In genomic region chr12:56520396-56521105, GRCm38 (mm10) we compare ENCODE assay signal across 13 mouse cellular contexts. TPM values are rescaled to one million over a fixed set of nuclear protein-coding genes. Genes with fewer than 3 reads are reported as not detected.
DNase-seq lines count a peak whose midpoint lies in the region; ATAC-seq and TF ChIP-seq lines count a peak whose summit lies in the region.
"Had no signal": no experiment of that assay in that cellular context is flagged by ENCODE, and none has a peak within 500 bp of the region (broad histone marks: within the 10 kb centered on the region; RNA-seq: fewer than 3 reads in every experiment).

No protein-coding gene starts in this region.

- peak overlapping the region; percentile 92 for H3K27ac ChIP-seq in lung, embryonic 14.5 days (ENCODE audit: low read depth)
- no peak overlapping the region for H3K27ac ChIP-seq in embryonic facial prominence, embryonic 13.5 days
- no peak overlapping the region for H3K27ac ChIP-seq in limb, embryonic 14.5 days (replicated peaks; ENCODE audit: low read depth, low read length)
- H3K27ac ChIP-seq: hindbrain, embryonic 13.5 days; kidney, postnatal 0 days; left cerebral cortex, adult 2 months had no signal

- H3K4me1 ChIP-seq in lung, embryonic 14.5 days (ENCODE audit: insufficient read depth): no peaks in the 10 kb centered on the region
- H3K4me1 ChIP-seq in embryonic facial prominence, embryonic 13.5 days: peaks cover 9% of the 10 kb centered on the region; the same call in 1 of the 2 replicates
- 0 out of 2 replicates have a peak, but pooled peaks cover 4% of the 10 kb centered on the region for H3K4me1 ChIP-seq in limb, embryonic 14.5 days (ENCODE audit: control insufficient read depth, insufficient read depth, low read length)

- no peak for ATAC-seq in lung, embryonic 14.5 days (ENCODE audit: insufficient read depth)
- no peak for ATAC-seq in embryonic facial prominence, embryonic 13.5 days (ENCODE audit: insufficient number of reproducible peaks, insufficient read depth, low FRiP score, low TSS enrichment, low read depth)
- ATAC-seq in limb, embryonic 14.5 days (ENCODE audit: low FRiP score, low read depth): peak; percentile 41; the same call in 1 of the 2 replicates

- TF ChIP-seq CTCF in lung, embryonic 14.5 days (IDR thresholded peaks at IDR 0.05; ENCODE audit: low read depth): no peak
- TF ChIP-seq CTCF in brain, embryonic 14.5 days (IDR thresholded peaks at IDR 0.05; ENCODE audit: borderline replicate concordance, extremely low read depth, insufficient read depth, insufficient read length): no peak

- H3K4me3 ChIP-seq in lung, embryonic 14.5 days (ENCODE audit: low read depth, low read length): peak overlapping the region; percentile 43
- H3K4me3 ChIP-seq in embryonic facial prominence, embryonic 13.5 days: no peak overlapping the region
- 0 out of 2 replicates have a peak overlapping the region, but pooled peaks have one; percentile 10 for H3K4me3 ChIP-seq in limb, embryonic 14.5 days (replicated peaks; ENCODE audit: low read length)
- H3K4me3 ChIP-seq: hindbrain, embryonic 13.5 days; left cerebral cortex, adult 2 months had no signal

- H3K9me3 ChIP-seq in lung, embryonic 14.5 days (ENCODE audit: low read depth, low read length): no peaks in the 10 kb centered on the region
- no peaks in the 10 kb centered on the region for H3K9me3 ChIP-seq in embryonic facial prominence, embryonic 13.5 days
- no peaks in the 10 kb centered on the region for H3K9me3 ChIP-seq in limb, embryonic 14.5 days (ENCODE audit: control insufficient read depth, low read length)
- H3K9me3 ChIP-seq: hindbrain, embryonic 13.5 days had no signal

- TF ChIP-seq POLR2A in brain, embryonic 14.5 days (IDR thresholded peaks at IDR 0.05; ENCODE audit: borderline replicate concordance, extremely low read depth, insufficient read depth, insufficient read length, poor library complexity, severe bottlenecking): no peak
- no peak for TF ChIP-seq POLR2A in limb, embryonic 14.5 days (IDR thresholded peaks at IDR 0.05; ENCODE audit: borderline replicate concordance, extremely low read depth, insufficient read depth, insufficient read length)

- under 1% methylated on average over 22 of the region's 22 CpGs for WGBS in lung, embryonic 14.5 days
- 1% methylated on average over 22 of the region's 22 CpGs for WGBS in embryonic facial prominence, embryonic 13.5 days
- WGBS in limb, embryonic 14.5 days: 1% methylated on average over 22 of the region's 22 CpGs

- H3K36me3 ChIP-seq in lung, embryonic 14.5 days (ENCODE audit: insufficient read depth): no peaks in the 10 kb centered on the region
- H3K36me3 ChIP-seq in embryonic facial prominence, embryonic 13.5 days: no peaks in the 10 kb centered on the region
- no peaks in the 10 kb centered on the region for H3K36me3 ChIP-seq in limb, embryonic 14.5 days (ENCODE audit: control insufficient read depth, insufficient read depth, low read length)
- H3K36me3 ChIP-seq: hindbrain, embryonic 13.5 days had no signal

- H3K4me2 ChIP-seq in lung, embryonic 14.5 days: peak overlapping the region; percentile 64
- H3K4me2 ChIP-seq in embryonic facial prominence, embryonic 13.5 days: 0 out of 2 replicates have a peak overlapping the region, but pooled peaks have one; percentile 14
- H3K4me2 ChIP-seq in limb, embryonic 14.5 days (replicated peaks; ENCODE audit: low read depth, low read length, severe bottlenecking): 0 out of 2 replicates have a peak overlapping the region, but pooled peaks have one; percentile 23
- H3K4me2 ChIP-seq: hindbrain, embryonic 13.5 days had no signal

- peaks cover 74% of the 10 kb centered on the region for H3K27me3 ChIP-seq in lung, embryonic 14.5 days (ENCODE audit: insufficient read depth, low read length)
- H3K27me3 ChIP-seq in embryonic facial prominence, embryonic 13.5 days: peaks cover 87% of the 10 kb centered on the region
- H3K27me3 ChIP-seq in limb, embryonic 14.5 days (ENCODE audit: control insufficient read depth, insufficient read depth, low read length): peaks cover 83% of the 10 kb centered on the region

- peak overlapping the region; percentile 82 for H3K9ac ChIP-seq in lung, embryonic 14.5 days
- H3K9ac ChIP-seq in embryonic facial prominence, embryonic 13.5 days: no peak overlapping the region
- no peak overlapping the region for H3K9ac ChIP-seq in limb, embryonic 14.5 days (ENCODE audit: low read depth, low read length, severe bottlenecking)
- H3K9ac ChIP-seq: hindbrain, embryonic 13.5 days had no signal

- peak; percentile 27 for DNase-seq in lung, embryonic 14.5 days
- DNase-seq in lung, postnatal 10 days: no peak
- DNase-seq in brain, embryonic 14.5 days (ENCODE audit: low read depth): peak; percentile 76
- no peak for DNase-seq in limb, embryonic 14.5 days (ENCODE audit: low spot score)
- DNase-seq in spleen, postnatal 36 days (ENCODE audit: low spot score in 2 of 2): no peak
- no peak for DNase-seq in adrenal gland, adult 18-20 months (ENCODE audit: low spot score in 2 of 2)
- DNase-seq: cerebellum, postnatal 25 days had no signal

RNA-seq across cellular contexts. Expression of gene Nkx2-1, which starts 16.2 kb away (rescaled TPM):
- 94.6 and 95.1 TPM in 2 replicates for polyA plus RNA-seq in lung, embryonic 14.5 days (2014; fragmentation: Nextera tagmentation; extraction: Ambion mirVana)
- polyA plus RNA-seq in brain, embryonic 14.5 days (2012; rRNA removed): 29.4 and 75.7 TPM in 2 replicates
- polyA plus RNA-seq in embryonic facial prominence, embryonic 13.5 days (2015; fragmentation: Nextera tagmentation; extraction: Ambion mirVana): 0.15 TPM in 1 of 2 replicates, not detected in the other
- 0.20 TPM in 1 of 2 replicates, not detected in the other for polyA plus RNA-seq in limb, embryonic 14.5 days (2012; rRNA removed)
- not detected in 2 replicates for polyA plus RNA-seq in limb, embryonic 14.5 days (2014; fragmentation: Nextera tagmentation; extraction: Ambion mirVana)
- total RNA-seq in adrenal gland, adult 18-20 months (2021): not detected
- total RNA-seq: adrenal gland, postnatal 4 days had no signal
- polyA plus RNA-seq: kidney, postnatal 0 days; urinary bladder, adult 2 months had no signal

Comparison
In these comparisons a context has a peak if more than half of its experiments do, and no peak if none do; other contexts are left out.
1. DNase-seq: peak in lung, embryonic 14.5 days (single experiment) and brain, embryonic 14.5 days (single experiment); none in lung, postnatal 10 days (single experiment), limb, embryonic 14.5 days (single experiment), spleen, postnatal 36 days (0 of 2) and adrenal gland, adult 18-20 months (0 of 2).
2. H3K4me2 ChIP-seq: peak in every context shown above with its lines; median percentile 64 in lung, embryonic 14.5 days; 23 in limb, embryonic 14.5 days; 14 in embryonic facial prominence, embryonic 13.5 days.
3. RNA of gene Nkx2-1, which starts 16.2 kb away (polyA plus RNA-seq): 94.6 to 95.1 TPM in lung, embryonic 14.5 days and 29.4 to 75.7 TPM in brain, embryonic 14.5 days; 0.20 TPM in limb, embryonic 14.5 days and 0.15 TPM in embryonic facial prominence, embryonic 13.5 days; every median in the first group is over 10 times any median in the second.